Mouse (Mus musculus): ENCODE measurements around the gene Vps13a. TPM values are rescaled to one million over a fixed set of nuclear protein-coding genes. Genes with fewer than 3 reads are reported as not detected.
"Not testable (repeated sequence)": the region's sequence is repeated elsewhere in the genome, so short reads cannot be mapped to it uniquely, and the experiment has no call there.

Vps13a gene
- 10 to 100 TPM; 62.3 to 64.0 TPM for total RNA-seq (2021)
- long read RNA-seq, experiment 1, partial matches to known transcripts = 4 of 5 reads
- long read RNA-seq, experiment 1, other reads (novel, unspliced or antisense) = 1 of 5 reads
- long read RNA-seq, experiment 2, partial matches to known transcripts = 0 of 2 reads
- long read RNA-seq, experiment 2, other reads (novel, unspliced or antisense) = 2 of 2 reads

- DNase-seq (ENCODE audit: low spot score in 2 of 2) = peak; percentile 79 to 87
- intact Hi-C loops (cut with DNase I) = loop anchor here (10.0 kb wide), 1 partner anchor 716 kb away; no protein-coding TSS in a partner anchor
Observed at GRCm38 (mm10) chr19:16780790-16781384, at the start of gene Vps13a. Vps13a (minus strand) TSS chr19:16780933.

- intact Hi-C loops (cut with DNase I) = no loop called here
- DNase-seq (ENCODE audit: low spot score in 2 of 2) = no peak
Observed at GRCm38 (mm10) chr19:16827657-16828056, 46.9 kb upstream of the Vps13a start.

GRCm38 (mm10) chr19:16825228-16825627 is 44.5 kb upstream of the Vps13a start:
- DNase-seq (ENCODE audit: low spot score in 2 of 2) = no peak
- intact Hi-C loops (cut with DNase I) = no loop called here

- DNase-seq (ENCODE audit: low spot score in 2 of 2) = no peak
- intact Hi-C loops (cut with DNase I) = loop anchor here (10.0 kb wide), 1 partner anchor 570 kb away; no protein-coding TSS in a partner anchor
Observed at GRCm38 (mm10) chr19:16814848-16815247, 34.1 kb upstream of the Vps13a start.

GRCm38 (mm10) chr19:16813306-16813705 is 32.6 kb upstream of the Vps13a start:
- DNase-seq (ENCODE audit: low spot score in 2 of 2) = no peak
- intact Hi-C loops (cut with DNase I) = loop anchor here (10.0 kb wide), 1 partner anchor 571 kb away; no protein-coding TSS in a partner anchor

GRCm38 (mm10) chr19:16812072-16812608 is 31.4 kb upstream of the Vps13a start:
- intact Hi-C loops (cut with DNase I) = loop anchor here (10.0 kb wide), 1 partner anchor 573 kb away; no protein-coding TSS in a partner anchor

DNA sequence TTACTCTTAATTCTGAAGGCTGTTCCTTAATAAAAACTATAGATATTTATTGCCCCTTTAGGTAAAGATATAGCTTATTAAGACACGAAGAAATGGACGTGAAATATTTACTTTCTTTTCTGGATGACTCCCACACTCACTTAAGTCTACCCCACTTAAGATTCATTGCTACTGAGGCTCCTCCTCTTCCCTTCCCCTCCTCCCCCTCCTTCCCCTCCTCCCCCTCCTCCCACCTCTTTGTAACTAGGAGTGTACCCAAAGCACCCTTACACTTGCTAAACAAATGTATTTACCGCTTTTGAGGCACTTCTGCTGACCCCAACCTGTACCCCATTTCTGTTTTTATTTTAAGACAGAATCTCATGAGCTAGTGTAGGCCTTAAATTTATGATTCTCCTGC is 24.4 kb upstream of the Vps13a start:
- intact Hi-C loops (cut with DNase I) = no loop called here
- DNase-seq (ENCODE audit: low spot score in 2 of 2) = no peak

More at GRCm38 (mm10) chr19:16812072-16812608, 31.4 kb upstream of the Vps13a start:
- no peak for DNase-seq (ENCODE audit: low spot score in 2 of 2)

DNA sequence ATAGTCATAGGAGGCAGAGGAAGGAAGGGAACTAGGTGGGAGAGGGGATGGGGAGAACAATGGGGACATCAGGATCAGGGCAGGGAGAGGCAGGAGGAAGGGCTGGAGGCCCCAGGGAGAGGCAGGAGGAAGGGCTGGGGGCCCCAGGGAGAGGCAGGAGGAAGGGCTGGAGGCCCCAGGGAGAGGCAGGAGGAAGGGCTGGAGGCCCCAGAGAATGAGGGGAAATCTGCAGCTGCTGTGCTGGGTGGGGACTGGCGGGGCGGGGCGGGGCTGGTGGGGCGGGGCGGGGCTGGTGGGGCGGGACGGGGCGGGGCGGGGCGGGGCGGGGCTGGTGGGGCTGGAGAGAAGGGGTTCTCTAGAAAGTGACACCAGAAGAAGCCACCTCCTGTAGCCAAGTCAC is 23.8 kb upstream of the Vps13a start:
- intact Hi-C loops (cut with DNase I) = no loop called here

GRCm38 (mm10) chr19:16802707-16803106 is 22.0 kb upstream of the Vps13a start:
- intact Hi-C loops (cut with DNase I) = loop anchor here (2.0 kb wide), 1 partner anchor 228 kb away; no protein-coding TSS in a partner anchor
- peak; percentile 40 to 71 for DNase-seq (ENCODE audit: low spot score in 2 of 2)

More for the DNA sequence above, 23.8 kb upstream of the Vps13a start:
- DNase-seq (ENCODE audit: low spot score in 2 of 2) = no peak

- no peak for DNase-seq (ENCODE audit: low spot score in 2 of 2)
- intact Hi-C loops (cut with DNase I) = loop anchor here (2.0 kb wide), 1 partner anchor 229 kb away; no protein-coding TSS in a partner anchor
Observed at GRCm38 (mm10) chr19:16802123-16802522, 21.4 kb upstream of the Vps13a start.

DNA sequence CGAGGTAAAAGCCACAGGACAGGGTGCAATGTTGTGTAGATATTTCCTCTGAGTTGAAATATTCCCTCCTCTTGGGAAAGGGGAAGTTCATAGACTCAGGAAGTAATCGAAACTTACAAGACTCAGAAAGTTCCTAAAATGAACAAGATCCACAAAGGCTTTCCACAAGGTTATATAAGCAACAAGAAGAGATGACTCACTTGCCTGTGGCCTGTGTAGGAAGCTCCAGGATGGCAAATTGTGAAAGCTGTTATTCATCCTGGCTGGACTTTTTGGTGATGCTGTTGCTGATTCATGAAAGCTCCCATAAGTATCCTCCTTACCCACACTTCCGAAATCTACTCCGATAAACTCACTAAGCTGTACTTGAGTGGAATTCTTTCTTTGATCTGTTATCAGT is 17.2 kb upstream of the Vps13a start:
- intact Hi-C loops (cut with DNase I) = no loop called here
- DNase-seq (ENCODE audit: low spot score in 2 of 2) = no peak

DNA sequence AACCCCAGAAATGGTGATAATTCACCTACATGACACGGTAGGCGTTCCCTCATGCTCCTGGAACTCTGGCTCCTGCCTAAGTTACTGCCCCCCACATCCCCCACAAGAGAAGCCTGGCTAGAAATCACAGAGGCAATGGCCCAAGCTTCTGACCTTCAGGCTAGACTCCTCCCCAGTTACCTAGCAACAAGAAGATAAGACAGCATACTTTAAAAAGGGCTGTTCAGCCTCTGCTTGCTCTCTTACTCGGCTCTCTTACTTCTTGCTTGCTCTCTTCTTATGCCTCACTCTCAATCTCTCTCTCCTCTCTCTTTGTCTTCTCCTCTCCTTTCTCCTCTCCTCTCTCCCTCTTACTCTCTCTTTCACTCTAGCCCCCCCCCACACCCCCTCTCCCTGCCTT is 13.8 kb upstream of the Vps13a start:
- DNase-seq (ENCODE audit: low spot score in 2 of 2); intact Hi-C loops (cut with DNase I): not testable (repeated sequence)

- DNase-seq (ENCODE audit: low spot score in 2 of 2) = no peak
- intact Hi-C loops (cut with DNase I) = loop anchor here (10.0 kb wide), 1 partner anchor 725 kb away; no protein-coding TSS in a partner anchor
Observed at GRCm38 (mm10) chr19:16789930-16790329, 9.2 kb upstream of the Vps13a start.

GRCm38 (mm10) chr19:16784879-16785278 is 4.1 kb upstream of the Vps13a start:
- intact Hi-C loops (cut with DNase I) = loop anchor here (10.0 kb wide), 1 partner anchor 720 kb away; no protein-coding TSS in a partner anchor
- peak in 1 of 2 experiments; percentile 12 for DNase-seq (ENCODE audit: low spot score in 2 of 2)

GRCm38 (mm10) chr19:16781406-16782019 is 780 bp upstream of the Vps13a start:
- DNase-seq (ENCODE audit: low spot score in 2 of 2) = no peak
- intact Hi-C loops (cut with DNase I) = loop anchor here (10.0 kb wide), 1 partner anchor 717 kb away; no protein-coding TSS in a partner anchor

DNA sequence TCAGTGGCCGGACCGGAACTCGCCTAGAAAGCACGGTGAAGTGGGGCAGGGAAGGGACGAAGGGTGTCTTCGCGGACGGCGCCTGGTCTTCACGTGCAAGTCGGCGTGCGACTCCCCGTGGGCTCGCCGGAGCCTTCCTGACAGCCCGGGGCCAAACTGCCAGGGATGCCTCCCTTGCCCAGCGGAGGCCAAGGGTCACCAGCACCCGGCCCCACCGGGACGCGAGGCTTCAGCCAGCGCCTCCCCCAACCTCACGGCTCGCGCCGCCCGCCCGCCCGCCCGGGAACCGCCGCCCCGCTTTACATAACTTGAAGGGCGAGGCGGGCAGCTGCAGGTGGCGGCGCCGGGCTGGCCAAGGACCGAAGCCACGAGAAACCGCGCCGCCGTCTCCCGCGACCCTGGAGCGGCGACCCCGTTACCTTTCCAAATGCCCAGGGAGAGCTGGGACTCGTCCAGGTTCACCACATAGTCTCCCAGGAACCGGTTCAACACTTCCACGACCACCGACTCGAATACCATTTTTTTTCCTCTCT is 416 bp downstream of the Vps13a start:
- intact Hi-C loops (cut with DNase I) = loop anchor here (10.0 kb wide), 1 partner anchor 716 kb away; no protein-coding TSS in a partner anchor
- DNase-seq (ENCODE audit: low spot score in 2 of 2) = peak; percentile 17 to 24

GRCm38 (mm10) chr19:16779786-16780185 is 947 bp downstream of the Vps13a start:
- intact Hi-C loops (cut with DNase I) = loop anchor here (10.0 kb wide), 1 partner anchor 715 kb away; no protein-coding TSS in a partner anchor
- DNase-seq (ENCODE audit: low spot score in 2 of 2) = no peak

DNA sequence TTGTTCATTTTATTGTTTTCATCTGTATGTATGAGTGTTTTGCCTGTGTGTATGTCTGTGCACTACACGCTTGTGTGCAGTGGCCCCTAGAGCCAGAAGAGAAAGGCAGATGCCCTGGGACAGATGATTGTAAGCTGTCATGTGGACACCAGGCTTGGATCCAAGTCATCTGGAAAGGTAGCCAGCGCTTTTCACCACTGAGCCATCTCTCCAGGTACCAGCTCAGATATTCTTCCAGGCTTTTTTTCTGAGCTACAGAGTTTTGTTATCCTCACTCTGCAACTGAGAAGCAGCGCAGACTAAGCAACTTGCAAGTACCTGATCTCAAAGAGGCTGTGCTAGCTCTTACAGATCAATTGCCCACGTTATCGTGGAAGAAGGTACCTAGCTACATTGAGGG is 1.5 kb downstream of the Vps13a start:
- DNase-seq (ENCODE audit: low spot score in 2 of 2) = no peak
- intact Hi-C loops (cut with DNase I) = no loop called here

GRCm38 (mm10) chr19:16778578-16778977 is 2.2 kb downstream of the Vps13a start:
- DNase-seq (ENCODE audit: low spot score in 2 of 2) = no peak
- intact Hi-C loops (cut with DNase I) = no loop called here

GRCm38 (mm10) chr19:16777901-16778300 is 2.8 kb downstream of the Vps13a start:
- intact Hi-C loops (cut with DNase I) = no loop called here

More at GRCm38 (mm10) chr19:16777901-16778300, 2.8 kb downstream of the Vps13a start:
- no peak for DNase-seq (ENCODE audit: low spot score in 2 of 2)

Measured in left cerebral cortex, postnatal 14 days (tissue).